Mouse (Mus musculus): ENCODE measurements around the gene Vegfb. TPM values are rescaled to one million over a fixed set of nuclear protein-coding genes. Genes with fewer than 3 reads are reported as not detected.
A peak's percentile ranks its signal among the peaks of the same experiment; 100 is the strongest.

The Vegfb gene
- polyA plus RNA-seq, 2 experiments = 44.9 to 46.7 TPM

GRCm38 (mm10) chr19:6941372-6942248 is 45.8 kb downstream of the Vegfb start, which contains the start of gene Bad:
Gene Bad (plus strand): TSS chr19:6941861.
- WGBS = 2% methylated on average over 60 of the region's 83 CpGs
- Histone ChIP-seq H3K36me3 (ENCODE audit: control insufficient read depth, insufficient read depth, low read length) (peaks cover 9% of the 10 kb centered on the region), H3K27me3 (ENCODE audit: control insufficient read depth, insufficient read depth, low read length) (no peaks in the 10 kb centered on the region), H3K27ac (replicated peaks; ENCODE audit: low read depth, low read length) (peak within 1 kb of the TSS; percentile 90), H3K9me3 (ENCODE audit: control insufficient read depth, low read length) (no peaks in the 10 kb centered on the region), H3K9ac (ENCODE audit: low read depth, low read length, severe bottlenecking) (peak within 1 kb of the TSS; percentile 76), H3K4me2 (replicated peaks; ENCODE audit: low read depth, low read length, severe bottlenecking) (peak within 1 kb of the TSS; percentile 80), H3K4me1 (ENCODE audit: control insufficient read depth, insufficient read depth, low read length) (peaks cover 13% of the 10 kb centered on the region), H3K4me3 (replicated peaks; ENCODE audit: low read length) (peak within 1 kb of the TSS; percentile 65)
- peak; percentile 91 for DNase-seq (ENCODE audit: low spot score)
- TF ChIP-seq POLR2A (IDR thresholded peaks at IDR 0.05; ENCODE audit: borderline replicate concordance, extremely low read depth, insufficient read depth, insufficient read length) = 0 out of 2 replicates have a peak, but pooled peaks have one; percentile 55
- peak; percentile 87 for ATAC-seq (ENCODE audit: low FRiP score, low read depth)

DNA sequence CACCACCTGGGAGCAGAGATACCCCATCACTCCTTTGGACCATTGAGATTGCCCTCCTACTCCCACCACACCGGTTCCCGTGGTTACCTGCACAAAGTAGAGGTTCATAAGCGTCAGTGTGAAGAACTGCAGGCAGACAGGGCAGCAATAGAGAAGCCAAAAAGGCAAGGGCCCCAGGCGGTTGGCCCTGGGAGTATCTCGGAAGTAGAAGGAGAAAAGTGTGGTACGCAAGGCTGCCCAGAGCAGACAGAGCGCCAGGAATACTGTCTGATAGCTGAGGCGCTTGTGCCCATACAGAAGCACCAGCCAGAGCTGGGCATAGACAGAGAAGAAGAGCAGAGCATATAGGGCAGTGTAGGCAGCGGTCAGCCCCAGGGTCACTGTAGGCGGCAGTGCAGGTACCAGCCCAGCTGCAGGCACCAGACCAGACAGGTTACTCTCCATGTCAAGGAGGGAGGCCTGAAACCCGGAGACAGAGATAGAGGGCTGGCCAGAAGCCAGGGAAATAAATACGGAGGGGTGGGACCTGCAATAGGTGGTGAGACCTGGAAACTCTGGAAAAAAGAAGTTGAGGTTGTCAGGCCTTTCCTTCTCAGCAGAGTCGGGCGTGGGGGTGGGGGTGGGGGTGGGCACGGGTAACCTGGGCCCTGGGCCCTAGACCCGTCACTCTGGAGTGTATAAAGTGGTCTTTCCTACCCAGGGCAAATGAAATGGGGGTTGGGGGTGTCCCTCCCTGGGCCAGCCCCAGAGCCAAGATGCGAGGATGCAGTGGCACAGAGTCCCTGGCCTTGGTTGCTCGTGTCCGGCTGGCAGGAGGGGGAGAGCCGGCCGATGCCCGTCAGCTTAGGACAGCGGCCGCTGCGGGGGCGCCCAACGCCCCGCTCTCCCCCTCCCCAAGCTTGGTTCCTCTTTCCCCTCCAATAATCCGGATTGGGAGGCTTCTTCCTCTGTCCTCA is 46.8 kb downstream of the Vegfb start:
- H3K4me1 ChIP-seq (ENCODE audit: control insufficient read depth, insufficient read depth, low read length) = peaks cover 13% of the 10 kb centered on the region
- ATAC-seq (ENCODE audit: low FRiP score, low read depth) (no peak), DNase-seq (ENCODE audit: low spot score) (no peak)
- TF ChIP-seq POLR2A (IDR thresholded peaks at IDR 0.05; ENCODE audit: borderline replicate concordance, extremely low read depth, insufficient read depth, insufficient read length) = no peak
- 26% methylated on average over 22 of the region's 29 CpGs for WGBS
- H3K9me3 ChIP-seq (ENCODE audit: control insufficient read depth, low read length) = no peaks in the 10 kb centered on the region
- H3K4me2 ChIP-seq (replicated peaks; ENCODE audit: low read depth, low read length, severe bottlenecking) = peak overlapping the region; percentile 80
- peak overlapping the region; percentile 65 for H3K4me3 ChIP-seq (replicated peaks; ENCODE audit: low read length)
- H3K36me3 ChIP-seq (ENCODE audit: control insufficient read depth, insufficient read depth, low read length) = peaks cover 8% of the 10 kb centered on the region
- peak overlapping the region; percentile 76 for H3K9ac ChIP-seq (ENCODE audit: low read depth, low read length, severe bottlenecking)
- no peak overlapping the region for H3K27ac ChIP-seq (replicated peaks; ENCODE audit: low read depth, low read length)
- peaks cover 7% of the 10 kb centered on the region for H3K27me3 ChIP-seq (ENCODE audit: control insufficient read depth, insufficient read depth, low read length)

- no peak overlapping the region for H3K4me2 ChIP-seq (replicated peaks; ENCODE audit: low read depth, low read length, severe bottlenecking)
- no peak overlapping the region for H3K27ac ChIP-seq (replicated peaks; ENCODE audit: low read depth, low read length)
- ATAC-seq (ENCODE audit: low FRiP score, low read depth) (no peak), DNase-seq (ENCODE audit: low spot score) (no peak)
- peaks cover 13% of the 10 kb centered on the region for H3K4me1 ChIP-seq (ENCODE audit: control insufficient read depth, insufficient read depth, low read length)
- H3K9ac ChIP-seq (ENCODE audit: low read depth, low read length, severe bottlenecking) = no peak overlapping the region
- H3K4me3 ChIP-seq (replicated peaks; ENCODE audit: low read length) = no peak overlapping the region
- TF ChIP-seq POLR2A (IDR thresholded peaks at IDR 0.05; ENCODE audit: borderline replicate concordance, extremely low read depth, insufficient read depth, insufficient read length) = no peak
- H3K36me3 ChIP-seq (ENCODE audit: control insufficient read depth, insufficient read depth, low read length) = 0 out of 2 replicates have a peak, but pooled peaks cover 2% of the 10 kb centered on the region
- H3K27me3 ChIP-seq (ENCODE audit: control insufficient read depth, insufficient read depth, low read length) = peaks cover 20% of the 10 kb centered on the region
- H3K9me3 ChIP-seq (ENCODE audit: control insufficient read depth, low read length) = no peaks in the 10 kb centered on the region
- whole genome bisulfite sequencing = 91% methylated on average over 20 of the region's 20 CpGs
These were observed 48.1 kb downstream of the Vegfb start for GRCm38 (mm10) chr19:6939106-6940002.

GRCm38 (mm10) chr19:6937541-6938465 is 49.6 kb downstream of the Vegfb start:
- ATAC-seq (ENCODE audit: low FRiP score, low read depth) (no peak), DNase-seq (ENCODE audit: low spot score) (no peak)
- 74% methylated on average over 16 of the region's 16 CpGs for WGBS
- Histone ChIP-seq H3K9me3 (ENCODE audit: control insufficient read depth, low read length) (no peaks in the 10 kb centered on the region), H3K9ac (ENCODE audit: low read depth, low read length, severe bottlenecking) (no peak overlapping the region), H3K27me3 (ENCODE audit: control insufficient read depth, insufficient read depth, low read length) (peaks cover 35% of the 10 kb centered on the region), H3K27ac (replicated peaks; ENCODE audit: low read depth, low read length) (no peak overlapping the region), H3K36me3 (ENCODE audit: control insufficient read depth, insufficient read depth, low read length) (0 out of 2 replicates have a peak, but pooled peaks cover 2% of the 10 kb centered on the region), H3K4me2 (replicated peaks; ENCODE audit: low read depth, low read length, severe bottlenecking) (no peak overlapping the region), H3K4me3 (replicated peaks; ENCODE audit: low read length) (no peak overlapping the region), H3K4me1 (ENCODE audit: control insufficient read depth, insufficient read depth, low read length) (peaks cover 20% of the 10 kb centered on the region)
- TF ChIP-seq POLR2A (IDR thresholded peaks at IDR 0.05; ENCODE audit: borderline replicate concordance, extremely low read depth, insufficient read depth, insufficient read length) = no peak
